Mouse (Mus musculus) heart, postnatal 14 days (tissue): ENCODE results near the gene Dcp1b. TPM values are rescaled to one million over a fixed set of nuclear protein-coding genes. Genes with fewer than 3 reads are reported as not detected.

Experiments used
- DNase-seq, 2 experiments: peaks; one replicate each; pipeline ENCODE4 v3.0.0; 2021 to 2022
- intact Hi-C: fragments of 180-260 bp; cut with DNase I; formaldehyde crosslinking; loops from one replicate; pipeline ENCODE4 v1.15.1; 2025
- long read RNA-seq, 2 experiments: library from polyadenylated mRNA; stranded (forward); transcript quantifications; one replicate each; pipeline ENCODE4 v2.0.0; 2021
- total RNA-seq, 2 experiments: library from RNA; stranded (reverse); gene quantifications; 2 replicates each; pipeline ENCODE4 v1.2.3; 2021

Gene Dcp1b
- total RNA-seq = 1 to 10 TPM; 4.0 to 4.4 TPM
- long read RNA-seq, experiment 1, partial matches to known transcripts = 1 of 4 reads
- long read RNA-seq, experiment 1, other reads (novel, unspliced or antisense) = 1 of 4 reads
- long read RNA-seq, experiment 2, partial matches to known transcripts = 0 of 6 reads
- long read RNA-seq, experiment 2, other reads (novel, unspliced or antisense) = 5 of 6 reads

GRCm38 (mm10) chr6:119175078-119175853, at the start of gene Dcp1b:
Gene Dcp1b (plus strand): TSS chr6:119175253.
- DNase-seq = peak; percentile 87 to 89
- intact Hi-C loops = no loop called here

- intact Hi-C loops = loop anchor here (5.0 to 10.0 kb wide), 3 partner anchors 65 to 308 kb away; no protein-coding TSS in a partner anchor
- DNase-seq = no peak
Measured at GRCm38 (mm10) chr6:119126991-119127390, 48.1 kb upstream of the Dcp1b start.

GRCm38 (mm10) chr6:119128076-119128475, 47.0 kb upstream of the Dcp1b start:
- intact Hi-C loops = loop anchor here (5.0 to 10.0 kb wide), 3 partner anchors 64 to 307 kb away; no protein-coding TSS in a partner anchor
- no peak for DNase-seq

- intact Hi-C loops = loop anchor here (5.0 to 10.0 kb wide), 3 partner anchors 64 to 306 kb away; no protein-coding TSS in a partner anchor
- DNase-seq = no peak
Measured at GRCm38 (mm10) chr6:119128521-119128920, 46.5 kb upstream of the Dcp1b start.

GRCm38 (mm10) chr6:119129664-119130063, 45.4 kb upstream of the Dcp1b start:
- peak; percentile 57 to 71 for DNase-seq
- intact Hi-C loops = loop anchor here (5.0 to 10.0 kb wide), 3 partner anchors 63 to 305 kb away; no protein-coding TSS in a partner anchor

- DNase-seq = no peak
- intact Hi-C loops = no loop called here
Measured at GRCm38 (mm10) chr6:119132111-119132735, 42.8 kb upstream of the Dcp1b start.

GRCm38 (mm10) chr6:119132863-119133262, 42.2 kb upstream of the Dcp1b start:
- intact Hi-C loops = no loop called here
- DNase-seq = no peak

GRCm38 (mm10) chr6:119137768-119138167, 37.3 kb upstream of the Dcp1b start:
- DNase-seq = no peak
- intact Hi-C loops = no loop called here

GRCm38 (mm10) chr6:119139561-119139960, 35.5 kb upstream of the Dcp1b start:
- DNase-seq = peak; percentile 41 to 55
- intact Hi-C loops = no loop called here

GRCm38 (mm10) chr6:119145109-119145508, 29.9 kb upstream of the Dcp1b start:
- no peak for DNase-seq
- intact Hi-C loops = no loop called here

GRCm38 (mm10) chr6:119165677-119166076, 9.4 kb upstream of the Dcp1b start:
- DNase-seq = no peak
- intact Hi-C loops = no loop called here

- no peak for DNase-seq
- intact Hi-C loops = no loop called here
Measured at GRCm38 (mm10) chr6:119174307-119175074, 562 bp upstream of the Dcp1b start.

GRCm38 (mm10) chr6:119176103-119176502, 1.1 kb downstream of the Dcp1b start:
- intact Hi-C loops = no loop called here
- no peak for DNase-seq

GRCm38 (mm10) chr6:119177101-119177500, 2.0 kb downstream of the Dcp1b start:
- DNase-seq = no peak

GRCm38 (mm10) chr6:119180188-119180587, 5.1 kb downstream of the Dcp1b start:
- intact Hi-C loops = no loop called here
- DNase-seq = no peak

More at GRCm38 (mm10) chr6:119177101-119177500, 2.0 kb downstream of the Dcp1b start:
- intact Hi-C loops = no loop called here

GRCm38 (mm10) chr6:119182211-119182610, 7.2 kb downstream of the Dcp1b start:
- intact Hi-C loops = no loop called here

GRCm38 (mm10) chr6:119183781-119184180, 8.7 kb downstream of the Dcp1b start:
- intact Hi-C loops = no loop called here
- DNase-seq = no peak

More at GRCm38 (mm10) chr6:119182211-119182610, 7.2 kb downstream of the Dcp1b start:
- DNase-seq = no peak

- intact Hi-C loops = loop anchor here (5.0 kb wide), 1 partner anchor 79 kb away; no protein-coding TSS in a partner anchor
- no peak for DNase-seq
Measured at GRCm38 (mm10) chr6:119186658-119187057, 11.6 kb downstream of the Dcp1b start.

GRCm38 (mm10) chr6:119187631-119188030, 12.6 kb downstream of the Dcp1b start:
- intact Hi-C loops = loop anchor here (5.0 kb wide), 1 partner anchor 80 kb away; no protein-coding TSS in a partner anchor
- DNase-seq = no peak

GRCm38 (mm10) chr6:119191478-119191877, 16.4 kb downstream of the Dcp1b start:
- intact Hi-C loops = loop anchor here (5.0 kb wide), 1 partner anchor 64 kb away; no protein-coding TSS in a partner anchor
- DNase-seq = no peak
